Mouse (Mus musculus): Measurements from ENCODE around the gene Ahcyl2.

DNA sequence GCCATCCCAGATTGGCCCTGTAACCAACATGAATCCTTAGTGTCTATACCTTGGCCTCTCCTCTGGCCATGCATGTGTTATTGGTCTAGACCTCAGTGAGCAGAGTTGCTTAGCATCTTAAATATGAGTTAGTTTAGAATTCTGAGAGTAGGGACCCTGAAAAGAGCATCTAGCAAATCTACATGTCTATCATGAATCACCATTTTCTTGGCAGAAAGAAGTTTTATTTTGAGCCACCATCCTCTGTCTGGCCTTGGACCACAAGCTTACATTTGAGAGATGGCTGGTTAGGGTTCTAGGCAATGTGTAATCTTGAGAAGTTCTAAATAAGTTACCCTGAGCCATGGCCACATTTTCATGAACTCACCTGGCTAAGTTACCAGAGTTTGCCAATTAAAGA lies 162.3 kb downstream of the Ahcyl2 start:
- TF ChIP-seq CTCF (IDR thresholded peaks at IDR 0.05; ENCODE audit: low read depth) (no peak), EP300 (optimal IDR thresholded peaks at IDR 0.05) (no peak)

All from stomach, postnatal 0 days (tissue).